Mouse (Mus musculus): ENCODE results near the gene Evpl. TPM values are rescaled to one million over a fixed set of nuclear protein-coding genes. Genes with fewer than 3 reads are reported as not detected.

Gene Evpl
- polyA plus RNA-seq, 1 experiment = not detected

GRCm38 (mm10) chr11:116174775-116175448 is 63.0 kb downstream of the Evpl start:
- 94% methylated on average over 22 of the region's 22 CpGs for WGBS
- no peak overlapping the region for H3K4me3 ChIP-seq (ENCODE audit: insufficient read depth, low read depth, low read length)
- H3K4me1 ChIP-seq (ENCODE audit: control insufficient read depth, insufficient read depth, low read length) = no peaks in the 10 kb centered on the region
- no peak for TF ChIP-seq POLR2A (IDR thresholded peaks at IDR 0.05; ENCODE audit: insufficient read depth, low read depth, low read length)
- no peak for TF ChIP-seq CTCF (IDR thresholded peaks at IDR 0.05; ENCODE audit: insufficient read depth, low read depth, low read length)
- no peak overlapping the region for H3K27ac ChIP-seq (ENCODE audit: insufficient read depth, low read depth, low read length)

GRCm38 (mm10) chr11:116171959-116172358 is 65.9 kb downstream of the Evpl start:
- Histone ChIP-seq H3K4me3 (ENCODE audit: insufficient read depth, low read depth, low read length) (no peak overlapping the region), H3K27ac (ENCODE audit: insufficient read depth, low read depth, low read length) (no peak overlapping the region), H3K4me1 (ENCODE audit: control insufficient read depth, insufficient read depth, low read length) (no peaks in the 10 kb centered on the region)
- TF ChIP-seq CTCF (IDR thresholded peaks at IDR 0.05; ENCODE audit: insufficient read depth, low read depth, low read length) (no peak), POLR2A (IDR thresholded peaks at IDR 0.05; ENCODE audit: insufficient read depth, low read depth, low read length) (no peak)
- WGBS = 76% methylated on average over 2 of the region's 2 CpGs

Other genes starting within 250 kb of the Evpl start
- not detected in 2 replicates for gene Galk1, start 225.4 kb downstream of the Evpl start, polyA plus RNA-seq (2012; ENCODE audit: insufficient read depth, insufficient read length, low replicate concordance, missing spikeins)
- 341 and 464 TPM in 2 replicates for gene H3f3b, start 210.1 kb downstream of the Evpl start, polyA plus RNA-seq (2012; ENCODE audit: insufficient read depth, insufficient read length, low replicate concordance, missing spikeins)
- gene Unk, start 207.8 kb downstream of the Evpl start, polyA plus RNA-seq (2012; ENCODE audit: insufficient read depth, insufficient read length, low replicate concordance, missing spikeins) = 207 TPM in 1 of 2 replicates, not detected in the other
- gene Unc13d, start 160.1 kb downstream of the Evpl start, polyA plus RNA-seq (2012; ENCODE audit: insufficient read depth, insufficient read length, low replicate concordance, missing spikeins) = not detected in 2 replicates
- gene Wbp2, start 151.1 kb downstream of the Evpl start, polyA plus RNA-seq (2012; ENCODE audit: insufficient read depth, insufficient read length, low replicate concordance, missing spikeins) = 339 TPM in 1 of 2 replicates, not detected in the other
- gene Trim47, start 110.9 kb downstream of the Evpl start, polyA plus RNA-seq (2012; ENCODE audit: insufficient read depth, insufficient read length, low replicate concordance, missing spikeins) = not detected in 2 replicates
- gene Trim65, start 106.9 kb downstream of the Evpl start, polyA plus RNA-seq (2012; ENCODE audit: insufficient read depth, insufficient read length, low replicate concordance, missing spikeins) = not detected in 2 replicates
- not detected in 2 replicates for gene Mrpl38, start 99.2 kb downstream of the Evpl start, polyA plus RNA-seq (2012; ENCODE audit: insufficient read depth, insufficient read length, low replicate concordance, missing spikeins)
- gene Fbf1, start 69.9 kb downstream of the Evpl start, polyA plus RNA-seq (2012; ENCODE audit: insufficient read depth, insufficient read length, low replicate concordance, missing spikeins) = 87.6 TPM in 1 of 2 replicates, not detected in the other
- not detected in 2 replicates for gene Ten1, start 39.2 kb downstream of the Evpl start, polyA plus RNA-seq (2012; ENCODE audit: insufficient read depth, insufficient read length, low replicate concordance, missing spikeins)
- gene Acox1, start 39.0 kb downstream of the Evpl start, polyA plus RNA-seq (2012; ENCODE audit: insufficient read depth, insufficient read length, low replicate concordance, missing spikeins) = not detected in 2 replicates
- gene Srp68, start 36.1 kb upstream of the Evpl start, polyA plus RNA-seq (2012; ENCODE audit: insufficient read depth, insufficient read length, low replicate concordance, missing spikeins) = not detected in 2 replicates
- gene Galr2, start 42.9 kb upstream of the Evpl start, polyA plus RNA-seq (2012; ENCODE audit: insufficient read depth, insufficient read length, low replicate concordance, missing spikeins) = not detected in 2 replicates
- not detected in 2 replicates for gene Exoc7, start 69.2 kb upstream of the Evpl start, polyA plus RNA-seq (2012; ENCODE audit: insufficient read depth, insufficient read length, low replicate concordance, missing spikeins)
- gene Foxj1, start 97.3 kb upstream of the Evpl start, polyA plus RNA-seq (2012; ENCODE audit: insufficient read depth, insufficient read length, low replicate concordance, missing spikeins) = not detected in 2 replicates
- gene Rnf157, start 175.0 kb upstream of the Evpl start, polyA plus RNA-seq (2012; ENCODE audit: insufficient read depth, insufficient read length, low replicate concordance, missing spikeins) = 199 TPM in 1 of 2 replicates, not detected in the other
- not detected in 2 replicates for gene Ubald2, start 196.0 kb upstream of the Evpl start, polyA plus RNA-seq (2012; ENCODE audit: insufficient read depth, insufficient read length, low replicate concordance, missing spikeins)
- not detected in 2 replicates for gene Qrich2, start 228.2 kb upstream of the Evpl start, polyA plus RNA-seq (2012; ENCODE audit: insufficient read depth, insufficient read length, low replicate concordance, missing spikeins)

Data from olfactory bulb, adult 2 months (tissue).